8 mouse cellular contexts compared by ENCODE assay signal in genomic region chr11:99231049-99231816, GRCm38 (mm10). TPM values are rescaled to one million over a fixed set of nuclear protein-coding genes. Genes with fewer than 3 reads are reported as not detected.
A peak's percentile ranks its signal among the peaks of the same experiment; 100 is the strongest.
DNase-seq lines count a peak whose midpoint lies in the region; ATAC-seq and TF ChIP-seq lines count a peak whose summit lies in the region.

No protein-coding gene starts in this region.

- intact Hi-C loops in left cerebral cortex, adult 2 months (cut with DNase I) = no loop called here

- no peak for DNase-seq in left cerebral cortex, adult 2 months (ENCODE audit: extremely low spot score in 1 of 2, low spot score in 2 of 2)
- DNase-seq in left cerebral cortex, adult 9 months (ENCODE audit: low spot score in 2 of 2) = no peak
- DNase-seq in embryonic facial prominence, embryonic 10.5 days (ENCODE audit: low spot score) = no peak
- DNase-seq in intestine, embryonic 14.5 days (ENCODE audit: low spot score) = no peak
- no peak for DNase-seq in adipocyte (ENCODE audit: low spot score)
- DNase-seq in cerebellum, adult 8-10 months = no peak
- no peak for DNase-seq in lung, postnatal 36 days

- peak overlapping the region; percentile 98 for H3K4me2 ChIP-seq in intestine, embryonic 14.5 days (ENCODE audit: low read length)
- H3K4me2 ChIP-seq in neural tube, embryonic 12.5 days (replicated peaks) = peak overlapping the region; percentile 76

- H3K27me3 ChIP-seq in embryonic facial prominence, embryonic 10.5 days (replicated peaks; ENCODE audit: low read depth, poor library complexity, severe bottlenecking) = no peaks in the 10 kb centered on the region
- no peaks in the 10 kb centered on the region for H3K27me3 ChIP-seq in intestine, embryonic 14.5 days (replicated peaks; ENCODE audit: control insufficient read depth, insufficient read depth, low read length)
- no peaks in the 10 kb centered on the region for H3K27me3 ChIP-seq in neural tube, embryonic 12.5 days (replicated peaks)

- H3K9me3 ChIP-seq in embryonic facial prominence, embryonic 10.5 days = no peaks in the 10 kb centered on the region
- no peaks in the 10 kb centered on the region for H3K9me3 ChIP-seq in intestine, embryonic 14.5 days (ENCODE audit: control insufficient read depth, low read length)
- H3K9me3 ChIP-seq in neural tube, embryonic 12.5 days = no peaks in the 10 kb centered on the region

- peak overlapping the region; percentile 98 for H3K27ac ChIP-seq in left cerebral cortex, adult 2 months
- H3K27ac ChIP-seq in embryonic facial prominence, embryonic 10.5 days (replicated peaks) = peak overlapping the region; percentile 100
- peak overlapping the region; percentile 100 for H3K27ac ChIP-seq in intestine, embryonic 14.5 days (ENCODE audit: low read depth)
- H3K27ac ChIP-seq in neural tube, embryonic 12.5 days = peak overlapping the region; percentile 95

- H3K4me1 ChIP-seq in embryonic facial prominence, embryonic 10.5 days = peaks cover 26% of the 10 kb centered on the region
- H3K4me1 ChIP-seq in intestine, embryonic 14.5 days (replicated peaks; ENCODE audit: control insufficient read depth, insufficient read depth, low read length) = peaks cover 22% of the 10 kb centered on the region
- H3K4me1 ChIP-seq in neural tube, embryonic 12.5 days = peaks cover 24% of the 10 kb centered on the region

- peaks cover 20% of the 10 kb centered on the region for H3K36me3 ChIP-seq in embryonic facial prominence, embryonic 10.5 days (replicated peaks)
- peaks cover 18% of the 10 kb centered on the region for H3K36me3 ChIP-seq in intestine, embryonic 14.5 days (ENCODE audit: control insufficient read depth, insufficient read depth, low read length)
- peaks cover 16% of the 10 kb centered on the region; the same call in 1 of the 2 replicates for H3K36me3 ChIP-seq in neural tube, embryonic 12.5 days

- WGBS in embryonic facial prominence, embryonic 10.5 days = 26% methylated on average over 15 of the region's 15 CpGs
- WGBS in intestine, embryonic 14.5 days = 25% methylated on average over 15 of the region's 15 CpGs
- 33% methylated on average over 15 of the region's 15 CpGs for WGBS in neural tube, embryonic 12.5 days

- peak; percentile 40; the same call in 1 of the 2 replicates for ATAC-seq in intestine, embryonic 14.5 days (replicated peaks; ENCODE audit: low FRiP score, low TSS enrichment, low read depth)
- ATAC-seq in neural tube, embryonic 12.5 days (ENCODE audit: low FRiP score, low read depth) = peak; percentile 56

- H3K4me3 ChIP-seq in left cerebral cortex, adult 2 months = peak overlapping the region; percentile 90
- H3K4me3 ChIP-seq in embryonic facial prominence, embryonic 10.5 days = peak overlapping the region; percentile 93
- H3K4me3 ChIP-seq in intestine, embryonic 14.5 days (ENCODE audit: low read depth, low read length) = peak overlapping the region; percentile 90
- H3K4me3 ChIP-seq in neural tube, embryonic 12.5 days = peak overlapping the region; percentile 88

- TF ChIP-seq CTCF in left cerebral cortex, adult 2 months (IDR thresholded peaks at IDR 0.05) = no peak

- H3K9ac ChIP-seq in intestine, embryonic 14.5 days (ENCODE audit: low read length) = peak overlapping the region; percentile 98
- H3K9ac ChIP-seq in neural tube, embryonic 12.5 days = peak overlapping the region; percentile 99

RNA-seq across cellular contexts. Expression of gene Smarce1, which starts 0.4 kb away (rescaled TPM):
- total RNA-seq in left cerebral cortex, adult 2 months (2021) = 10 to 100 TPM; 60.1 to 61.1 TPM
- 369 and 387 TPM in 2 replicates for polyA plus RNA-seq in embryonic facial prominence, embryonic 10.5 days (2016; fragmentation: Nextera tagmentation; extraction: Ambion mirVana)
- 148 and 150 TPM in 2 replicates for polyA plus RNA-seq in intestine, embryonic 14.5 days (2014; fragmentation: Nextera tagmentation; extraction: Ambion mirVana)
- polyA plus RNA-seq in neural tube, embryonic 12.5 days (2016; fragmentation: Nextera tagmentation; extraction: Ambion mirVana) = 339 and 348 TPM in 2 replicates

RNA-seq across cellular contexts. Expression of gene Krt222, which starts 12.7 kb away (rescaled TPM):
- 10 to 100 TPM; 31.1 to 32.0 TPM for total RNA-seq in left cerebral cortex, adult 2 months (2021)
- polyA plus RNA-seq in embryonic facial prominence, embryonic 10.5 days (2016; fragmentation: Nextera tagmentation; extraction: Ambion mirVana) = 0.10 and 0.12 TPM in 2 replicates
- 0.30 and 0.41 TPM in 2 replicates for polyA plus RNA-seq in intestine, embryonic 14.5 days (2014; fragmentation: Nextera tagmentation; extraction: Ambion mirVana)
- 1.5 and 2.0 TPM in 2 replicates for polyA plus RNA-seq in neural tube, embryonic 12.5 days (2016; fragmentation: Nextera tagmentation; extraction: Ambion mirVana)

RNA-seq across cellular contexts. Expression of gene Krt24, which starts 53.8 kb away (rescaled TPM):
- not detected for total RNA-seq in left cerebral cortex, adult 2 months (2021)
- not detected in 2 replicates for polyA plus RNA-seq in embryonic facial prominence, embryonic 10.5 days (2016; fragmentation: Nextera tagmentation; extraction: Ambion mirVana)
- polyA plus RNA-seq in intestine, embryonic 14.5 days (2014; fragmentation: Nextera tagmentation; extraction: Ambion mirVana) = not detected in 2 replicates
- 0.18 and 0.47 TPM in 2 replicates for polyA plus RNA-seq in neural tube, embryonic 12.5 days (2016; fragmentation: Nextera tagmentation; extraction: Ambion mirVana)
